Mouse (Mus musculus): ENCODE data around the gene Slc7a5. TPM values are rescaled to one million over a fixed set of nuclear protein-coding genes. Genes with fewer than 3 reads are reported as not detected.

The Slc7a5 gene
- total RNA-seq, 1 experiment, result 173 TPM

DNA sequence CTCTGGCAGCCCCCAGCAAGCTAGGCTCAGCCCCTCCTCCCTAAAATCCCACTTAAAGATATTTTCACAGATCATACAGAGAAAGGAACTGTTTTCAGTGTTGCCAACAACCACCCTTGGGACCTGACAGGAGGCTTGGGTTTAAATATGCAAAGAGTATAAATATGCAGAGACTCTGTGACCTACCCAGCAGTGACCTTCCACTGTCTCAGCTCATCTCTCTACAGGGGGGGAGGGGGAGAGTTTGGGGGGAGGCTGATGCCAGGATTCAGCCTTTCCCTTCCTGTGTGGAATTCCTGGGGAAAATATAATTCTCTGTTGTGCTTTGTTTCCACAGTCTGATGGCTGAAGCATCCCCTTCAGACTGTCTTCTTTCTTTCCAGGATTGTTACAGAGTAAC lies 27.4 kb upstream of the Slc7a5 start:
- Histone ChIP-seq H3K27ac (ENCODE audit: insufficient read depth, low read depth, low read length, poor library complexity, severe bottlenecking) (no peak overlapping the region), H3K9ac (ENCODE audit: insufficient read depth, low read depth, low read length, poor library complexity, severe bottlenecking) (no peak overlapping the region), H3K4me1 (ENCODE audit: control insufficient read depth in 2 of 2, insufficient read depth in 2 of 2, low read length in 2 of 2, poor library complexity in 1 of 2) (peaks cover 2 to 13% of the 10 kb centered on the region in 2 experiments; a peak in 2 of 4 replicates), H3K36me3 (ENCODE audit: control insufficient read depth, insufficient read depth, low read length, poor library complexity, severe bottlenecking) (no peaks in the 10 kb centered on the region), H3K9me3 (ENCODE audit: control insufficient read depth, insufficient read depth, low read depth, low read length) (no peaks in the 10 kb centered on the region), H3K4me3 (ENCODE audit: insufficient read depth in 1 of 2, low read depth in 1 of 2, low read length in 2 of 2, poor library complexity in 1 of 2, severe bottlenecking in 1 of 2) (no peak overlapping the region)
- no peak for DNase-seq (ENCODE audit: low read depth, low spot score)
- in situ Hi-C loops (cut with MboI; ENCODE audit: low sequenced_read_pairs in 2 of 2, unreplicated experiment in 2 of 2), result loop anchor here in 1 of 2 experiments (10.0 kb wide), 1 partner anchor 90 kb away; no protein-coding TSS in a partner anchor
- TF ChIP-seq MAFK (IDR thresholded peaks at IDR 0.05; ENCODE audit: insufficient read depth, low read depth, low read length) (no peak), ZC3H11A (IDR thresholded peaks at IDR 0.05; ENCODE audit: borderline replicate concordance, low read depth, low read length) (no peak), ZNF384 (IDR thresholded peaks at IDR 0.05; ENCODE audit: low read depth, low read length) (no peak), HCFC1 (IDR thresholded peaks at IDR 0.05; ENCODE audit: borderline replicate concordance, insufficient read depth, low read length) (no peak), CHD2 (IDR thresholded peaks at IDR 0.05; ENCODE audit: low read depth, low read length) (no peak)

DNA sequence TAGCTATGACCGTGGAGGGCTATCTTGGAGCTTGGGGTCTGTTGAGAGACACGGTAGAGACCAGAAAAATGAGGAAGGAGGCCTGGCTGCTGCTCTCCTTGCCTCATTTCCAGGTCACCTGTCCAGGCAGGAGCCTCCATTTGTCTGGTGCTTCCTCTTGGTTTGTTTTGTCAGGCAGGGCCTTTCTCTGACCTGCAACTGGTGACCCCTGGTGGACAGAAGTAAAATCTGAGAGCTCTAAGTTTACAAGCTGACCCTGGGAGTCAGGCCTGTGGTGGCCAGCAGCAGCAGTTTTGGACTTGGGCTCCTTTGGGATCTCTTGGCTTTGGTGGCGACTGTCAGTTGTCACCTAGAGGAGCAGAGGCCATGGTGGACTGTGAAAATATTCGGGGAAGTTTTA lies 27.0 kb upstream of the Slc7a5 start:
- Histone ChIP-seq H3K4me1 (ENCODE audit: control insufficient read depth in 2 of 2, insufficient read depth in 2 of 2, low read length in 2 of 2, poor library complexity in 1 of 2) (peaks cover 2 to 12% of the 10 kb centered on the region in 2 experiments; a peak in 2 of 4 replicates), H3K9me3 (ENCODE audit: control insufficient read depth, insufficient read depth, low read depth, low read length) (no peaks in the 10 kb centered on the region), H3K27ac (ENCODE audit: insufficient read depth, low read depth, low read length, poor library complexity, severe bottlenecking) (no peak overlapping the region), H3K4me3 (ENCODE audit: insufficient read depth in 1 of 2, low read depth in 1 of 2, low read length in 2 of 2, poor library complexity in 1 of 2, severe bottlenecking in 1 of 2) (no peak overlapping the region), H3K9ac (ENCODE audit: insufficient read depth, low read depth, low read length, poor library complexity, severe bottlenecking) (no peak overlapping the region), H3K36me3 (ENCODE audit: control insufficient read depth, insufficient read depth, low read length, poor library complexity, severe bottlenecking) (no peaks in the 10 kb centered on the region)
- in situ Hi-C loops (cut with MboI; ENCODE audit: low sequenced_read_pairs in 2 of 2, unreplicated experiment in 2 of 2), result loop anchor here in 1 of 2 experiments (10.0 kb wide), 1 partner anchor 90 kb away; no protein-coding TSS in a partner anchor
- DNase-seq (ENCODE audit: low read depth, low spot score), result no peak
- no peak for TF ChIP-seq ZC3H11A (IDR thresholded peaks at IDR 0.05; ENCODE audit: borderline replicate concordance, low read depth, low read length)
- no peak for TF ChIP-seq MAFK (IDR thresholded peaks at IDR 0.05; ENCODE audit: insufficient read depth, low read depth, low read length)
- no peak for TF ChIP-seq CHD2 (IDR thresholded peaks at IDR 0.05; ENCODE audit: low read depth, low read length)
- TF ChIP-seq HCFC1 (IDR thresholded peaks at IDR 0.05; ENCODE audit: borderline replicate concordance, insufficient read depth, low read length), result no peak
- no peak for TF ChIP-seq ZNF384 (IDR thresholded peaks at IDR 0.05; ENCODE audit: low read depth, low read length)

DNA sequence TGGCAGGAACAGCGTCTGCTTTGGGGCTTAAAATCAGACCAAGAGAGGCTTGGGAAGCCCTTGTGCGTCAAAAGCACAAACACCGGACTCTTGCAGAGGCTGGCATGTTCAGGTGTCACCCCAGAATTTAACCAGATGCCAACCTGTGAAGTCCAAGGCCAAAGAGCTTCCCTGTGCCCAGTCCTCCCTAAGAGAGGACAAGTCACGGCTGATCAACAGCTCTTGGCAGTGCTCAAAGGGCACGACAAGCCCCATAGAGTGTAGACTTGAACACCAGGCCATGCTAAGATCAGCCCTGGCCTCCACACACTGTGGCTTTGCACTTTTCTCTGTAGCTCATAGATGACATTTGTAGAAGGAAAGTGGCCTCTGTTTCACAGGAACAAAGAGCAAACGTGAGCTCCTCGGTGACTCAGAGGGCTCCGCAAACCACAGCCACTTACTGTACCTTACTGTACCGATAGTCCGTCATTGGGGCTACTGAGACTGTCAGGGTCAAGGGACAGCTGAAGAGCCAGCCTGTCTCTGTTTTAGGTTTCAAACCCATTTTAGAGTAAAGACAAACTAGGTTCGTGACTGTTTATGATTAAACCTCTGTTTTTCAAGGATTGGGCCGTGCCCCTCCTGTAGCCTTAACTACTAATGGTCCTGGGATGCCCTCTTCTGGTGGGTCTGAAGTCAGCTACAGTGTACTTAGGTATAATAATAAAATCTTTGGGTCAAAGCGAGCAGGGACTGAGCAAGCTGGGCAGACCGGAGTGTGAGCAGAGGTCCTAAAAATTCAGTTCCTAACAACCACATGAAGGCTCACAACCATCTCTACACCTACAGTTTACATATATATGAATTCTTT lies 25.4 kb upstream of the Slc7a5 start:
- Histone ChIP-seq H3K4me3 (ENCODE audit: insufficient read depth in 1 of 2, low read depth in 1 of 2, low read length in 2 of 2, poor library complexity in 1 of 2, severe bottlenecking in 1 of 2) (no peak overlapping the region), H3K4me1 (ENCODE audit: control insufficient read depth in 2 of 2, insufficient read depth in 2 of 2, low read length in 2 of 2, poor library complexity in 1 of 2) (peaks cover 2 to 11% of the 10 kb centered on the region in 2 experiments; a peak in 2 of 4 replicates), H3K36me3 (ENCODE audit: control insufficient read depth, insufficient read depth, low read length, poor library complexity, severe bottlenecking) (no peaks in the 10 kb centered on the region), H3K9me3 (ENCODE audit: control insufficient read depth, insufficient read depth, low read depth, low read length) (no peaks in the 10 kb centered on the region), H3K27ac (ENCODE audit: insufficient read depth, low read depth, low read length, poor library complexity, severe bottlenecking) (no peak overlapping the region), H3K9ac (ENCODE audit: insufficient read depth, low read depth, low read length, poor library complexity, severe bottlenecking) (no peak overlapping the region)
- TF ChIP-seq MAFK (IDR thresholded peaks at IDR 0.05; ENCODE audit: insufficient read depth, low read depth, low read length) (no peak), HCFC1 (IDR thresholded peaks at IDR 0.05; ENCODE audit: borderline replicate concordance, insufficient read depth, low read length) (no peak), ZNF384 (IDR thresholded peaks at IDR 0.05; ENCODE audit: low read depth, low read length) (no peak), CHD2 (IDR thresholded peaks at IDR 0.05; ENCODE audit: low read depth, low read length) (no peak), ZC3H11A (IDR thresholded peaks at IDR 0.05; ENCODE audit: borderline replicate concordance, low read depth, low read length) (no peak)
- in situ Hi-C loops (cut with MboI; ENCODE audit: low sequenced_read_pairs in 2 of 2, unreplicated experiment in 2 of 2), result loop anchor here in 1 of 2 experiments (10.0 kb wide), 1 partner anchor 88 kb away; no protein-coding TSS in a partner anchor
- DNase-seq (ENCODE audit: low read depth, low spot score), result no peak

DNA sequence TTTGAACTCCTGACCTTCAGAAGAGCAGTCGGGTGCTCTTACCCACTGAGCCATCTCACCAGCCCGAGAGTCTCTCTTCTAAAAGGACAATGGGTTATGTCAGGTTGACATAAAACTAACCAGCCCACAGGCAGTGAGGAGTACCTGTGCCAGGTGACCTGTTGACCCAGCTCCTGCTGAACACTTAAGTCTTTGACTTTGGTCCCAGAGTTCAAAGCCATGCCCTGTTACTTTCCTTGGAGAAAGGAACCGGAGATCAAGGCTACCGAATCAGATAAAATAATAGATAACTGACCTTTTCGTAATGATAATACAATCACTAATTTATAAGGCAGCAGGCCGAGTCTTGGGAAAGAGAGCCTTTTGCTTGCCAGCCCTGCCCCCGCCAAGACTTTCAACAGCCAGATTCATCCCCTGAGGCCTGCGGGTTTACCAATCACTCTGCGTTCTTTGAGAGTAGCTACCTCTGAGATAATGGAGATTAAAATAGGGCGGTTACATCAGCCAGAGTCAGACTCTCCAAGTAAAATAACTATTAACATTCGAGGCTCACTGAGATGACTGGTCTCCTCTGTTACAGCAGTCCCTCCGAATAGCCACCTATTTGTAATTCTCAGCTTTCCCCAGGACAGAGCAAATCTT lies 24.7 kb upstream of the Slc7a5 start:
- in situ Hi-C loops (cut with MboI; ENCODE audit: low sequenced_read_pairs in 2 of 2, unreplicated experiment in 2 of 2), result loop anchor here in 1 of 2 experiments (10.0 kb wide), 1 partner anchor 87 kb away; no protein-coding TSS in a partner anchor

More for the DNA sequence above, 24.7 kb upstream of the Slc7a5 start:
- no peak for TF ChIP-seq ZC3H11A (IDR thresholded peaks at IDR 0.05; ENCODE audit: borderline replicate concordance, low read depth, low read length)
- no peak for TF ChIP-seq CHD2 (IDR thresholded peaks at IDR 0.05; ENCODE audit: low read depth, low read length)
- TF ChIP-seq MAFK (IDR thresholded peaks at IDR 0.05; ENCODE audit: insufficient read depth, low read depth, low read length), result no peak
- TF ChIP-seq ZNF384 (IDR thresholded peaks at IDR 0.05; ENCODE audit: low read depth, low read length), result no peak
- no peak for TF ChIP-seq HCFC1 (IDR thresholded peaks at IDR 0.05; ENCODE audit: borderline replicate concordance, insufficient read depth, low read length)
- Histone ChIP-seq H3K4me3 (ENCODE audit: insufficient read depth in 1 of 2, low read depth in 1 of 2, low read length in 2 of 2, poor library complexity in 1 of 2, severe bottlenecking in 1 of 2) (no peak overlapping the region), H3K36me3 (ENCODE audit: control insufficient read depth, insufficient read depth, low read length, poor library complexity, severe bottlenecking) (no peaks in the 10 kb centered on the region), H3K9ac (ENCODE audit: insufficient read depth, low read depth, low read length, poor library complexity, severe bottlenecking) (no peak overlapping the region), H3K4me1 (ENCODE audit: control insufficient read depth in 2 of 2, insufficient read depth in 2 of 2, low read length in 2 of 2, poor library complexity in 1 of 2) (peaks cover 2 to 11% of the 10 kb centered on the region in 2 experiments; a peak in 2 of 4 replicates), H3K27ac (ENCODE audit: insufficient read depth, low read depth, low read length, poor library complexity, severe bottlenecking) (no peak overlapping the region), H3K9me3 (ENCODE audit: control insufficient read depth, insufficient read depth, low read depth, low read length) (no peaks in the 10 kb centered on the region)
- no peak for DNase-seq (ENCODE audit: low read depth, low spot score)

All from ES-E14 (cell line).